Mouse (Mus musculus) heart, embryonic 10.5 days (tissue): ENCODE results near the gene Megf11. TPM values are rescaled to one million over a fixed set of nuclear protein-coding genes. Genes with fewer than 3 reads are reported as not detected.
A peak's percentile ranks its signal among the peaks of the same experiment; 100 is the strongest.
"Not testable (repeated sequence)": the region's sequence is repeated elsewhere in the genome, so short reads cannot be mapped to it uniquely, and the experiment has no call there.

ENCODE experiments used
- DNase-seq: peaks from one replicate; pipeline ENCODE4 v3.0.0-alpha.2; 2017; ENCODE audit warnings: low spot score
- H3K27ac ChIP-seq: fragments of 300-500 bp; sonication (generic); 2 replicates; pipeline ENCODE4 v1.5.1; 2016; ENCODE audit warnings: mild to moderate bottlenecking
- H3K27me3 ChIP-seq: fragments of 300-500 bp; sonication (generic); 2 replicates; pipeline ENCODE4 v1.6.1; 2016; ENCODE audit warnings: mild to moderate bottlenecking; ENCODE audit not compliant: poor library complexity, insufficient read depth, severe bottlenecking
- H3K36me3 ChIP-seq: fragments of 300-500 bp; sonication (generic); 2 replicates; pipeline ENCODE4 v1.6.1; 2016; ENCODE audit warnings: mild to moderate bottlenecking, moderate library complexity
- H3K4me1 ChIP-seq: fragments of 300-500 bp; sonication (generic); 2 replicates; pipeline ENCODE4 v1.6.1; 2016; ENCODE audit warnings: mild to moderate bottlenecking
- H3K4me3 ChIP-seq: fragments of 300-500 bp; sonication (generic); 2 replicates; pipeline ENCODE4 v1.5.1; 2016; ENCODE audit warnings: mild to moderate bottlenecking, moderate library complexity
- H3K9me3 ChIP-seq: fragments of 300-500 bp; sonication (generic); 2 replicates; pipeline ENCODE4 v1.6.1; 2016; ENCODE audit warnings: mild to moderate bottlenecking, moderate library complexity
- WGBS: fragments of 180-500 bp; shearing (Covaris S2); methylation state at CpG from one replicate; pipeline ENCODE4 v1.1.7; 2016; 5-methylcytosine and 5-hydroxymethylcytosine counted together
- polyA plus RNA-seq: library from polyadenylated mRNA; unstranded; fragments of >200 nt; fragmentation: Nextera tagmentation; extraction: Ambion mirVana; gene quantifications from 2 replicates; pipeline ENCODE4 v1.2.1, GENCODE M21; 2016

Megf11 gene
- polyA plus RNA-seq, 1 experiment from 2014 or later: 0.40 TPM

GRCm38 (mm10) chr9:64731029-64731560 lies 345.7 kb downstream of the Megf11 start:
- H3K9me3 ChIP-seq: no peaks in the 10 kb centered on the region
- no peak for DNase-seq
- no peaks in the 10 kb centered on the region for H3K27me3 ChIP-seq
- H3K27ac ChIP-seq: no peak overlapping the region
- 82% methylated on average over 3 of the region's 3 CpGs for WGBS
- H3K36me3 ChIP-seq: peaks cover 19% of the 10 kb centered on the region
- peaks cover 7% of the 10 kb centered on the region; the same call in 1 of the 2 replicates for H3K4me1 ChIP-seq
- H3K4me3 ChIP-seq: no peak overlapping the region

- DNase-seq: no peak
- WGBS: 47% methylated on average over 6 of the region's 6 CpGs
- no peaks in the 10 kb centered on the region for H3K27me3 ChIP-seq
- H3K4me3 ChIP-seq: no peak overlapping the region
- H3K36me3 ChIP-seq: no peaks in the 10 kb centered on the region
- H3K4me1 ChIP-seq: peaks cover 8% of the 10 kb centered on the region; the same call in 1 of the 2 replicates
- no peak overlapping the region for H3K27ac ChIP-seq
- H3K9me3 ChIP-seq: no peaks in the 10 kb centered on the region
Observed at GRCm38 (mm10) chr9:64734166-64734565, 348.7 kb downstream of the Megf11 start.

GRCm38 (mm10) chr9:64734992-64735391 lies 349.6 kb downstream of the Megf11 start:
- H3K4me1 ChIP-seq, H3K27me3 ChIP-seq, H3K4me3 ChIP-seq, H3K9me3 ChIP-seq, H3K27ac ChIP-seq, H3K36me3 ChIP-seq, DNase-seq: not testable (repeated sequence)
- WGBS: 88% methylated on average over 7 of the region's 7 CpGs

- DNase-seq: no peak
- Histone ChIP-seq H3K4me3 (peak overlapping the region; percentile 99), H3K4me1 (peaks cover 8% of the 10 kb centered on the region; the same call in 1 of the 2 replicates), H3K27ac (peak overlapping the region; percentile 96), H3K36me3 (no peaks in the 10 kb centered on the region), H3K9me3 (no peaks in the 10 kb centered on the region), H3K27me3 (no peaks in the 10 kb centered on the region)
- WGBS: 6% methylated on average over 9 of the region's 9 CpGs
Observed at GRCm38 (mm10) chr9:64736076-64736638, 350.7 kb downstream of the Megf11 start.

GRCm38 (mm10) chr9:64736639-64737405 lies 351.4 kb downstream of the Megf11 start:
- no peaks in the 10 kb centered on the region for H3K9me3 ChIP-seq
- WGBS: under 1% methylated on average over 34 of the region's 35 CpGs

GRCm38 (mm10) chr9:64737406-64738201 lies 352.2 kb downstream of the Megf11 start, which contains the start of gene Rab11a:
TSS of gene Rab11a (minus strand) at chr9:64737758.
- peak within 1 kb of the TSS; percentile 96 for H3K27ac ChIP-seq
- under 1% methylated on average over 53 of the region's 61 CpGs for WGBS
- DNase-seq: peak; percentile 97
- H3K9me3 ChIP-seq: no peaks in the 10 kb centered on the region
- H3K4me3 ChIP-seq: peak within 1 kb of the TSS; percentile 99
- H3K36me3 ChIP-seq: no peaks in the 10 kb centered on the region
- H3K27me3 ChIP-seq: no peaks in the 10 kb centered on the region
- H3K4me1 ChIP-seq: peaks cover 8% of the 10 kb centered on the region; the same call in 1 of the 2 replicates

More at GRCm38 (mm10) chr9:64736639-64737405, 351.4 kb downstream of the Megf11 start:
- Histone ChIP-seq H3K4me1 (peaks cover 8% of the 10 kb centered on the region; the same call in 1 of the 2 replicates), H3K27me3 (no peaks in the 10 kb centered on the region), H3K27ac (peak overlapping the region; percentile 96), H3K36me3 (no peaks in the 10 kb centered on the region), H3K4me3 (peak overlapping the region; percentile 99)
- peak; percentile 88 for DNase-seq

GRCm38 (mm10) chr9:64739001-64739400 lies 353.6 kb downstream of the Megf11 start:
- peaks cover 8% of the 10 kb centered on the region; the same call in 1 of the 2 replicates for H3K4me1 ChIP-seq
- no peak overlapping the region for H3K4me3 ChIP-seq
- H3K9me3 ChIP-seq: no peaks in the 10 kb centered on the region
- no peaks in the 10 kb centered on the region for H3K36me3 ChIP-seq
- H3K27me3 ChIP-seq: no peaks in the 10 kb centered on the region
- WGBS: 77% methylated on average over 2 of the region's 2 CpGs
- H3K27ac ChIP-seq: no peak overlapping the region
- DNase-seq: no peak

GRCm38 (mm10) chr9:64742453-64742852 lies 357.0 kb downstream of the Megf11 start:
- Histone ChIP-seq H3K27ac (no peak overlapping the region), H3K4me3 (no peak overlapping the region), H3K36me3 (no peaks in the 10 kb centered on the region), H3K4me1 (no peaks in the 10 kb centered on the region), H3K9me3 (no peaks in the 10 kb centered on the region), H3K27me3 (no peaks in the 10 kb centered on the region)
- WGBS: 75% methylated on average over 1 of the region's 1 CpGs
- DNase-seq: no peak

GRCm38 (mm10) chr9:64747735-64748134 lies 362.3 kb downstream of the Megf11 start:
- H3K4me1 ChIP-seq: no peaks in the 10 kb centered on the region
- H3K9me3 ChIP-seq: no peaks in the 10 kb centered on the region
- WGBS: 64% methylated on average over 4 of the region's 4 CpGs
- no peaks in the 10 kb centered on the region for H3K36me3 ChIP-seq
- no peaks in the 10 kb centered on the region for H3K27me3 ChIP-seq
- no peak overlapping the region for H3K4me3 ChIP-seq
- no peak for DNase-seq
- no peak overlapping the region for H3K27ac ChIP-seq

GRCm38 (mm10) chr9:64749314-64749713 lies 363.9 kb downstream of the Megf11 start:
- no peak for DNase-seq
- 67% methylated on average over 6 of the region's 6 CpGs for WGBS

GRCm38 (mm10) chr9:64752575-64752974 lies 367.1 kb downstream of the Megf11 start:
- DNase-seq: no peak
- no peak overlapping the region for H3K27ac ChIP-seq
- no peaks in the 10 kb centered on the region for H3K36me3 ChIP-seq
- no peaks in the 10 kb centered on the region for H3K4me1 ChIP-seq
- H3K9me3 ChIP-seq: no peaks in the 10 kb centered on the region
- H3K4me3 ChIP-seq: no peak overlapping the region
- WGBS: 90% methylated on average over 5 of the region's 5 CpGs
- no peaks in the 10 kb centered on the region for H3K27me3 ChIP-seq

More at GRCm38 (mm10) chr9:64749314-64749713, 363.9 kb downstream of the Megf11 start:
- Histone ChIP-seq H3K9me3 (no peaks in the 10 kb centered on the region), H3K27me3 (no peaks in the 10 kb centered on the region), H3K27ac (no peak overlapping the region), H3K36me3 (no peaks in the 10 kb centered on the region), H3K4me1 (no peaks in the 10 kb centered on the region), H3K4me3 (no peak overlapping the region)

GRCm38 (mm10) chr9:64758052-64758451 lies 372.6 kb downstream of the Megf11 start:
- H3K27ac ChIP-seq: no peak overlapping the region
- 86% methylated on average over 14 of the region's 14 CpGs for WGBS

More at GRCm38 (mm10) chr9:64758052-64758451, 372.6 kb downstream of the Megf11 start:
- Histone ChIP-seq H3K27me3 (no peaks in the 10 kb centered on the region), H3K4me3 (no peak overlapping the region), H3K4me1 (no peaks in the 10 kb centered on the region), H3K9me3 (no peaks in the 10 kb centered on the region), H3K36me3 (no peaks in the 10 kb centered on the region)
- DNase-seq: no peak
